Mouse (Mus musculus) ovary, adult 10 weeks (tissue): ENCODE results near the gene Ccl9. TPM values are rescaled to one million over a fixed set of nuclear protein-coding genes. Genes with fewer than 3 reads are reported as not detected.

ENCODE experiments used
- polyA plus RNA-seq: library from polyadenylated mRNA; stranded (reverse); fragments of 350-450 nt; fragmentation: Illumina TruSeq; extraction: RNeasy Lipid Tissue Mini Kit (QIAGEN cat#74804); gene quantifications from one replicate; pipeline ENCODE4 v1.2.3, GENCODE M21; 2014

The Ccl9 gene
- polyA plus RNA-seq: 11.3 TPM

GRCm38 (mm10) chr11:83578186-83578760 is at the start of gene Ccl9:
TSS of gene Ccl9 (minus strand) at chr11:83578636.

GRCm38 (mm10) chr11:83592853-83593252 is 14.4 kb upstream of the Ccl9 start, which contains the start of gene Ccl6:
TSS of gene Ccl6 (minus strand) at chr11:83593087.

GRCm38 (mm10) chr11:83530360-83530759 is 48.1 kb downstream of the Ccl9 start, which contains the start of gene Ccl5:
TSS of gene Ccl5 (minus strand) at chr11:83530518.

Other genes with a start within 250 kb of the Ccl9 start
- not detected for gene Rasl10b, start 169.5 kb downstream of the Ccl9 start, polyA plus RNA-seq
- not detected for gene Gas2l2, start 149.2 kb downstream of the Ccl9 start, polyA plus RNA-seq
- gene 1700020L24Rik, start 141.0 kb downstream of the Ccl9 start, polyA plus RNA-seq: not detected
- gene Mmp28, start 115.6 kb downstream of the Ccl9 start, polyA plus RNA-seq: 0.63 TPM
- 154 TPM for gene Taf15, start 105.5 kb downstream of the Ccl9 start, polyA plus RNA-seq
- not detected for gene Heatr9, start 56.5 kb downstream of the Ccl9 start, polyA plus RNA-seq
- gene Ccl5, start 48.1 kb downstream of the Ccl9 start, polyA plus RNA-seq: 2.0 TPM
- gene Ccl6, start 14.5 kb upstream of the Ccl9 start, polyA plus RNA-seq: 50.4 TPM
- not detected for gene Rpl9-ps1, start 67.0 kb upstream of the Ccl9 start, polyA plus RNA-seq
- 2.3 TPM for gene Ccl3, start 70.7 kb upstream of the Ccl9 start, polyA plus RNA-seq
- not detected for gene Ccl4, start 83.9 kb upstream of the Ccl9 start, polyA plus RNA-seq
- 30.3 TPM for gene Wfdc17, start 125.4 kb upstream of the Ccl9 start, polyA plus RNA-seq
- gene Wfdc18, start 130.4 kb upstream of the Ccl9 start, polyA plus RNA-seq: 4.9 TPM
- not detected for gene Wfdc21, start 168.3 kb upstream of the Ccl9 start, polyA plus RNA-seq
- gene Heatr6, start 175.1 kb upstream of the Ccl9 start, polyA plus RNA-seq: 4.9 TPM